Mouse (Mus musculus): ENCODE measurements around the gene Usp43. TPM values are rescaled to one million over a fixed set of nuclear protein-coding genes. Genes with fewer than 3 reads are reported as not detected.
A peak's percentile ranks its signal among the peaks of the same experiment; 100 is the strongest.

Gene Usp43
- polyA plus RNA-seq, 1 experiment from 2014 or later, result 0.93 TPM

DNA sequence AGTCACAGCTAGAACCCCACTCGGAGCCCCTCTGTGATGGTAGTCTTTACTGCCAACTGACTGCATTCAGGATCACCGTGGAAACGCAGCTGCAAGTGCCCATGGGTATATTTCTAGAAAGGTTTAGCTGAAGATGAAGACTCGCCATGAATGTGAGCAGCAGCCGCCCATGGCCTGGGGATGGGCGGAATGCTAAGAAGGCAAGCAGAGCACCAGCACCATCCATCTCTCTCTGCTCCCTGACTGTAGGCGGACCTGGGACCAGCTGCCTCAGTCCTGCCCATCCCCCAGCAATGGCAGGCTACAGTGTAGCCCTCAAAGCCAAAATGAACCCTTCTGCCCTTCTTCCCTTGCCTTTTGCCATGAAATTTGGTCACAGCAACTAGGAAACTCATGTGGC is 26.3 kb downstream of the Usp43 start:
- H3K4me2 ChIP-seq, result no peak overlapping the region
- no peak overlapping the region for H3K9ac ChIP-seq
- no peak for ATAC-seq (ENCODE audit: insufficient number of reproducible peaks, insufficient read depth, low FRiP score, low TSS enrichment, low read depth)
- H3K27me3 ChIP-seq, result no peaks in the 10 kb centered on the region
- H3K36me3 ChIP-seq, result no peaks in the 10 kb centered on the region
- peaks cover 10% of the 10 kb centered on the region; the same call in 1 of the 2 replicates for H3K4me1 ChIP-seq
- no peak overlapping the region for H3K27ac ChIP-seq
- 76% methylated on average over 7 of the region's 7 CpGs for WGBS
- H3K4me3 ChIP-seq, result no peak overlapping the region
- H3K9me3 ChIP-seq, result no peaks in the 10 kb centered on the region

DNA sequence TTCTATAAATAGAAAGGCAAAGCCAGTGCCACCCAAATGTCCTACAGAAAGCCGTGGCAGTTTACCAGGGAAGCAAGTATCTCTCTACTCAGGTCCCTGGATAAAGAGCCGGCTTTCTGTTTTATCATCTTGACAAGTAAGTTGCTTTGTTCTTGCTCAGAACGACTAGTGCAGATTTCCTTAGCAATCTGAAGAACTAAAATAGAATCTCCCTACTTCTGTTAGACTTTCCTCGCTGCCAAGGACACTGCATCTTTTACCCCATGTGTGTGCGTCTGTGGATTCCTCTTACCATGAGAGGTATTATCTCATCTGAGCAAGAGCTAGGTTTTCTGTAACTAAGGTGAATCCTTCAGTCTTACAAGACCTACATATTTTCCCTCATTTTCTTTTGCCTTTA is 33.4 kb downstream of the Usp43 start:
- Histone ChIP-seq H3K9ac (no peak overlapping the region), H3K4me3 (no peak overlapping the region), H3K36me3 (no peaks in the 10 kb centered on the region), H3K9me3 (no peaks in the 10 kb centered on the region; the same call in 1 of the 2 replicates), H3K4me2 (no peak overlapping the region), H3K4me1 (peaks cover 6% of the 10 kb centered on the region; the same call in 1 of the 2 replicates), H3K27ac (no peak overlapping the region), H3K27me3 (no peaks in the 10 kb centered on the region)
- ATAC-seq (ENCODE audit: insufficient number of reproducible peaks, insufficient read depth, low FRiP score, low TSS enrichment, low read depth), result no peak
- WGBS, result 84% methylated on average over 5 of the region's 5 CpGs

DNA sequence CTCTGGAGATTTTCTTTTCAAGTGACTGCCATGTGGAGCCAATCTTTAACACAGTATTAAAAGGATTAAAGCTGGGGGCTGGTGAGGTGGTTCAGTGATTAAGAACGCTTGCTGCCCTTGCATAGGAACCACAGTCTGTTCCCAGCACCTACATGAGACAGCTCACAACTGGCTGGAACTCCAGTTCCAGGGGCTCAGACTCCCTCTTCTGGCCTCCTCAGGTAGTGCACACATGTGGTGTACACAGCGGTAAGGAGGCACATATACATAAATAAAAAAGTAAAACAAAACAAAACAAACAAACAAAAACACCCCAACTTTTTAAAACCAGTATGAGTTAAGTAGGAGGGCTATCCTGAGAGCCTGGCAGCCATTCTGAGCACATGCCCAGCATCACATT is 36.0 kb downstream of the Usp43 start:
- H3K9ac ChIP-seq, result no peak overlapping the region
- H3K4me1 ChIP-seq, result no peaks in the 10 kb centered on the region
- H3K4me3 ChIP-seq, result no peak overlapping the region
- H3K27ac ChIP-seq, result no peak overlapping the region
- H3K27me3 ChIP-seq, result no peaks in the 10 kb centered on the region
- ATAC-seq (ENCODE audit: insufficient number of reproducible peaks, insufficient read depth, low FRiP score, low TSS enrichment, low read depth), result no peak
- 87% methylated on average over 2 of the region's 2 CpGs for WGBS
- H3K4me2 ChIP-seq, result no peak overlapping the region
- H3K9me3 ChIP-seq, result no peaks in the 10 kb centered on the region; the same call in 1 of the 2 replicates
- H3K36me3 ChIP-seq, result no peaks in the 10 kb centered on the region

DNA sequence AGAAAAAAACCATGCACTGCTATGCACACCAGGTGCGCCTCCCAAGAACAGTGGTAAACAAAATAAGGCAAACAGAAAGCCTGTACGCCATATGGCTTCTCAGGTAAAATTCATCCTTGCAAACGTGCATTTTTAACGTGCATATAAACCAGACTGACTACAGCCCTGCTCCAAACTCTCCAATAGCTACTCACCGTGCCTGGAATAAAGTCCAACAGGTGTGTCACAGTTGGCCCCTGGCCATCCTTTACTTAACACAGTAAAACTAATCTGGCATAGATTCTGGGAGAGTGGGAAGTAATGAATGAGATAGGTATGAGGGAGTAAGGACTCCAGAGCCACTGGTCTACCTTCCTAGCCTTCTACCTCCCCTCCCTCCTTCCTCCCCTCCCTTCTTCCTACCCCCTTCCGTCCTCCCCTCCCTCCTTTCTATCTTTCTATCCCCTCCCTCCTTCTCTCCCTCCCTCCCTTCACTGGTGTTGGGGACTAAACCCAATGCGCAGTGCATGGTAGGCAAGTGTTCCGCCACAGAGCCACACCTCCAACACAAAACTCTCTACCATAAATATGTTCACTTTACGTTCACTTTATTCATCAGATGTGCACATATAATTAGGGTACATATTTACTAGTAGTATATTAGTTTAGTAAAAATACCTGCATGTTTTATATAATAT is 56.3 kb downstream of the Usp43 start:
- peaks cover 1% of the 10 kb centered on the region; the same call in 1 of the 2 replicates for H3K27me3 ChIP-seq
- H3K4me1 ChIP-seq, result peaks cover 11% of the 10 kb centered on the region
- WGBS, result 79% methylated on average over 9 of the region's 9 CpGs
- no peak overlapping the region for H3K4me2 ChIP-seq
- H3K4me3 ChIP-seq, result no peak overlapping the region
- no peak overlapping the region for H3K9ac ChIP-seq
- H3K36me3 ChIP-seq, result no peaks in the 10 kb centered on the region
- no peak overlapping the region for H3K27ac ChIP-seq
- no peak for ATAC-seq (ENCODE audit: insufficient number of reproducible peaks, insufficient read depth, low FRiP score, low TSS enrichment, low read depth)
- no peaks in the 10 kb centered on the region for H3K9me3 ChIP-seq

DNA sequence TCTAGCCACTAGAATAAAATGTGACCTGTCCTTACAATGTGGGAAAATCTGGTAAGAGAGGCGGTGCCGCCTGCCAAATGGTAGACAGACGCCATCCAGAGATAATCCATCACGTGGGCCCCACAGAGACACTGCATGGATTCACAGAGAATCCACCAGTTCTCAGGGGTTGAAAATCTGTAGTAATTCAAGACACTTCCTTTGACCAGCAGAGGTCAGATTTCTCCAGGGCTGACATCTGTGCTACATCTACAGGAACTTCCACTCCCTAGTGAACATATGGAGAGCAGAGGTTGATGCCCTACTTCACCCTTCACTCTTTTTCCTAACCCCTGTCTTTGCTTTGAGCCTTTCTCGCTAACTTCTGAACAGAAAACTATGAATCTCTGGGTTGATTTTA is 56.9 kb downstream of the Usp43 start:
- H3K27ac ChIP-seq, result no peak overlapping the region
- no peak overlapping the region for H3K4me3 ChIP-seq
- H3K4me2 ChIP-seq, result no peak overlapping the region
- peaks cover 5% of the 10 kb centered on the region; the same call in 1 of the 2 replicates for H3K27me3 ChIP-seq
- H3K36me3 ChIP-seq, result no peaks in the 10 kb centered on the region
- peaks cover 12% of the 10 kb centered on the region for H3K4me1 ChIP-seq
- 52% methylated on average over 5 of the region's 5 CpGs for WGBS
- ATAC-seq (ENCODE audit: insufficient number of reproducible peaks, insufficient read depth, low FRiP score, low TSS enrichment, low read depth), result no peak
- H3K9ac ChIP-seq, result no peak overlapping the region
- H3K9me3 ChIP-seq, result no peaks in the 10 kb centered on the region

DNA sequence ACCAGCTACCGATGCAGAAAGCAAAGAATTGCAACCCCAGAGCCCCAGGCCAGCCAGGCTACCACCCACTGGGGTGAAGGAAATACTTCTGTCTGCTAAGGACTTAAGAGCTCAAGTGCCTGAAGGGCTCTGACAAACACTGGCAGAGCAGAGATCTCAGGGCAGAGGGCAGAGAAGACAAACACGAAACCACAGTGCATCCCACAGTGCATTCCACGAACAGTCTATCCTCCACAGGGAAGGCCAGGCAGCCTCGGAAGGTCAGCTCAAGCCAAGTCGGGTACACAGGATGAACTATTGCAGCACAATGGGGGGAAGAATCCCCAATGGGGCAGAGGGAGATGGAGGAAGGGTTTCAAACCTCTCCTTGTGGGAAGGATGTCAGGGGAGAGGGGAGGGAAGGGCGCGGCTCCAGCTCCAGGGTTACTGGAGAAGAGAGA is 60.5 kb downstream of the Usp43 start:
- Histone ChIP-seq H3K4me3 (no peak overlapping the region), H3K4me2 (peak overlapping the region; percentile 24), H3K27me3 (peaks cover 5% of the 10 kb centered on the region; the same call in 1 of the 2 replicates), H3K27ac (0 out of 2 replicates have a peak overlapping the region, but pooled peaks have one; percentile 13), H3K9me3 (no peaks in the 10 kb centered on the region), H3K4me1 (peaks cover 12% of the 10 kb centered on the region), H3K9ac (no peak overlapping the region), H3K36me3 (no peaks in the 10 kb centered on the region)
- no peak for ATAC-seq (ENCODE audit: insufficient number of reproducible peaks, insufficient read depth, low FRiP score, low TSS enrichment, low read depth)
- WGBS, result 7% methylated on average over 7 of the region's 7 CpGs

DNA sequence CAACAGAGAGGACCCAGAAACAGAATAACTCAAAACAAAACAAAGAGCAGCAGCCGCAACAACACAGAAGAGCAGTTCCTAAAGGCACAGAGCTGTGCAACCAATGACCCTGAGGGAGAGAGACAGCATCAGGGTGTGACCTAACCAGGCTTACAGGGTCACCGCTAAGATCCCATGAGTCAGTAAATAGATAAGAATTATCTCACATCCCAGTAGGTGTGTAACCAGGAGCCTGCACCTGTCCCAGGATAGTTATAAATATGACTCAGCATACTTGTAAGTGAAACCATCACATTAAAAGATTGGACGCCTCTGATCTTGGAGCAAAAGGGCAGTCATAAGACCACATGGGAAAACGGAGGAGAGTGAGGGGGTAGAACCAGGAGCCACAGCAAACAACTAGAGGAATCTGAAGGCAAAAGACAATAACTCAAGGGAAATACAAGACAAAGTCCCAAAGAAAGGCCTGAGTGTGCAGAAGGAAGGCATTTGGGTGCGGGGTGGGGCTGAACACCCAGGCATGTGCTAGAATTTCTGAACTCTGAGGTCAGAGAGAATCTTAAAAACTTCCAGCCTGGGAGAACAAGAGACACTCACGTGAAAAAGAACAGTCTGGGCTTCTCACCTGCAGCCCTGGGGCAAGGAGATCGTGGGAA is 61.1 kb downstream of the Usp43 start:
- WGBS, result 42% methylated on average over 7 of the region's 7 CpGs
- Histone ChIP-seq H3K4me3 (no peak overlapping the region), H3K27me3 (peaks cover 5% of the 10 kb centered on the region; the same call in 1 of the 2 replicates), H3K9me3 (no peaks in the 10 kb centered on the region), H3K27ac (0 out of 2 replicates have a peak overlapping the region, but pooled peaks have one; percentile 13), H3K4me2 (no peak overlapping the region; the same call in 1 of the 2 replicates), H3K4me1 (peaks cover 12% of the 10 kb centered on the region), H3K9ac (no peak overlapping the region), H3K36me3 (no peaks in the 10 kb centered on the region)
- no peak for ATAC-seq (ENCODE audit: insufficient number of reproducible peaks, insufficient read depth, low FRiP score, low TSS enrichment, low read depth)

DNA sequence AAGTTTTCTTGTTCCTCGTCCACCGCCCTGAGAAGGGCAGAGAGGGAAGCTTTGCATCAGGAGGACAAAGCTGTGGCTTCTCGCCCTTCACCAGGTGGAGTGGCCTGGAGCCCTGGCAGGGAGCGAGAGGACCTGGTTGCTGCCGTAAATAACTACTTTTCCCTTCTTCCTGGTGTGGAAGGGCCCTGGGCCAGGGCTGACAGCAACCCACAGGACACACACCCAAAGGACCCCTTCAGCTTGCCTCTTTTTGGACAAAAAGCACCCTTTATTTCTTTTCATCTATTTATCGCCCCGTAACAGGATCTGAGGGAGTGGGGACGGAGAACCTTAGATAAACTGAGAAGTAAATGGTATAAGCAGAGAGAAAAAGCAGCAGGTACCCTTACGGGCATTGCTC is 63.4 kb downstream of the Usp43 start:
- Histone ChIP-seq H3K4me1 (peaks cover 19% of the 10 kb centered on the region), H3K4me2 (no peak overlapping the region), H3K27ac (no peak overlapping the region), H3K9me3 (no peaks in the 10 kb centered on the region), H3K4me3 (no peak overlapping the region), H3K36me3 (no peaks in the 10 kb centered on the region), H3K9ac (no peak overlapping the region), H3K27me3 (peaks cover 5% of the 10 kb centered on the region; the same call in 1 of the 2 replicates)
- no peak for ATAC-seq (ENCODE audit: insufficient number of reproducible peaks, insufficient read depth, low FRiP score, low TSS enrichment, low read depth)
- WGBS, result 83% methylated on average over 9 of the region's 9 CpGs

DNA sequence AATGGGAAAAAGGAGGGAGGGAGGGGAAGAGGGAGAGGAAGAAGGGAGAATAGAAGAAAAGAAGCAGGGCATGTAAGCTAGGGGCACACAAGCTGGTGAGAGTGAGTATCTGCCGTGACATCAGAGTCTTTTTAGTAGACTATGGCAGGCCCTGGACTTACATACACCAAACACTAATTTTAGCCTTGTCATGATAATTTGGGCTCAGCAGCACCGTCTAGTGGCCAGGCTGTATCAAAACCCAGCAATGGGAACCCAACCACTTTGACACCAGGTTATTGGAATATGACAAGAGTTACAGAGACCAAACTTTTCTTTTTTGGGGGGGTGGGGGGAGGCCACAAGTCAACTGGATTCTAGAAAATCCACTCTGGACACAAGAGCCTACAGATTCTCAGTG is 66.9 kb downstream of the Usp43 start:
- no peak overlapping the region for H3K27ac ChIP-seq
- no peaks in the 10 kb centered on the region for H3K27me3 ChIP-seq
- H3K9ac ChIP-seq, result no peak overlapping the region
- ATAC-seq (ENCODE audit: insufficient number of reproducible peaks, insufficient read depth, low FRiP score, low TSS enrichment, low read depth), result no peak
- H3K9me3 ChIP-seq, result no peaks in the 10 kb centered on the region
- no peak overlapping the region for H3K4me3 ChIP-seq
- no peaks in the 10 kb centered on the region for H3K36me3 ChIP-seq
- WGBS, result 35% methylated on average over 2 of the region's 2 CpGs
- no peak overlapping the region for H3K4me2 ChIP-seq
- H3K4me1 ChIP-seq, result peaks cover 13% of the 10 kb centered on the region

DNA sequence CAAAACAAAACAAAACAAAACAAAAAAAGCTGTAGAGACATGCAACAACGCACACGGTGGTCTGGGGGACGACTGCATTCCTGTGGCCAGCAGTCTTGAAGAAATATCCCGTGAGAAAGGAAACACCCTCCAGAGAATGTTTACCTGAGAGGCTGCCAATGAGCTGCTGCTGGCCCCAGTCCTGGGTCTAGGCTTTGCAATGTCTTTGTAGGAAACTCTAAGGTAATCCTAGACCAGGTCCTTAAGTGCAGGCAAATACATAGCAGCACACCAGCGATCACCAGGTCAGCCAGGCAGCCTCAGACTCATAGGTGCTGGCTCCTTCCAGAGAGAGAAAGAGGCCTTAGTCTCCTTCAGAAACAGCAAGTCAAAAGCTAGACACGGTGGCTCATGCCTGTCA is 68.0 kb downstream of the Usp43 start:
- Histone ChIP-seq H3K9me3 (no peaks in the 10 kb centered on the region), H3K4me2 (no peak overlapping the region), H3K27ac (peak overlapping the region; percentile 55), H3K27me3 (no peaks in the 10 kb centered on the region), H3K4me3 (no peak overlapping the region), H3K4me1 (peaks cover 13% of the 10 kb centered on the region), H3K36me3 (no peaks in the 10 kb centered on the region), H3K9ac (no peak overlapping the region)
- 39% methylated on average over 6 of the region's 6 CpGs for WGBS
- ATAC-seq (ENCODE audit: insufficient number of reproducible peaks, insufficient read depth, low FRiP score, low TSS enrichment, low read depth), result peak; percentile 64; the same call in 1 of the 2 replicates

DNA sequence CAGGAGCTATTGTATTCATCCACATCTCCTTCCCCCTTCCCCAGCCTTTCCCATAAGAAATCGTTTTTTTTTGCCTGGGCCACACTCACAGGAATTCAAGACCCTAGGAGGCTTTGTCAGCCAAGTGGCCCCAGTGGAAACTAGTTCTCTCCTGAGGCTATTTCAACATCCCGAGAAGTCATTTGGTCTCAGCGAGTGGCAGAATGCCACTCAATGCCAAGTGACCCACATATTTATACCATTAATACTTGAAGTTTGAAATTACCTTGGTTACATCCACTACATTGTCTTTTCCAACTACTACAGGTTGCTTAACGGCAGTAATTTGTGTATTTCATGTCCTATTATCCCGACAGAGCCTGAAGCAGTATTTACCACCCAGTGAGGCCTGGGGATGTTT is 70.2 kb downstream of the Usp43 start:
- H3K9ac ChIP-seq, result no peak overlapping the region
- no peak overlapping the region for H3K4me3 ChIP-seq
- H3K9me3 ChIP-seq, result no peaks in the 10 kb centered on the region
- 39% methylated on average over 5 of the region's 5 CpGs for WGBS
- no peaks in the 10 kb centered on the region for H3K27me3 ChIP-seq
- no peak for ATAC-seq (ENCODE audit: insufficient number of reproducible peaks, insufficient read depth, low FRiP score, low TSS enrichment, low read depth)
- H3K4me1 ChIP-seq, result peaks cover 13% of the 10 kb centered on the region
- no peak overlapping the region for H3K27ac ChIP-seq
- no peaks in the 10 kb centered on the region for H3K36me3 ChIP-seq
- no peak overlapping the region for H3K4me2 ChIP-seq

DNA sequence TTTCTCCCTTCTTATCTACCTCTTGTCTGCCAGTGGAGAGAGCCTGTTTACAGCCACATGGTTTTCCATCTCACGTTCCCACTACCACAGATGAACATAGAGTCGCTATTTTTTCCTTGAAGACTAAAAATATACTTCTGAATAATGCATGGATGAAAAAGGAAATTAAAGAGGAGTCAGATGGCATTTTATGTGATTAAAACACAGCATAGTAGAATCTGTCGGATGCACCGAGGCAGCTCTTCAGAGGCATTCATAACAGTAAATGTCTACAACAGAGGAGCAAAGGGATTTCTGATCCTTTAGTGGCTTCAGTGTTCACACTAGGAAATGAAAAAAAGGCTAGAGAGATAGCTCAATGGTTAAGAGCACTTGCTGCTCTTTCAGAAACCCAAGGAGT is 76.8 kb downstream of the Usp43 start:
- Histone ChIP-seq H3K4me3 (no peak overlapping the region), H3K36me3 (no peaks in the 10 kb centered on the region), H3K27me3 (no peaks in the 10 kb centered on the region), H3K4me2 (no peak overlapping the region), H3K9me3 (no peaks in the 10 kb centered on the region), H3K9ac (no peak overlapping the region), H3K27ac (no peak overlapping the region), H3K4me1 (no peaks in the 10 kb centered on the region)
- no peak for ATAC-seq (ENCODE audit: insufficient number of reproducible peaks, insufficient read depth, low FRiP score, low TSS enrichment, low read depth)
- WGBS, result 72% methylated on average over 4 of the region's 4 CpGs

All from embryonic facial prominence, embryonic 13.5 days (tissue).